Mouse (Mus musculus) G1E (cell line): ENCODE measurements around the gene Dlx6.

ENCODE experiments used
- CTCF ChIP-seq: IDR thresholded peaks from 2 replicates; pipeline ENCODE4 v1.5.1; 2012; ENCODE audit warnings: low read depth, low read length, inconsistent platforms, mixed read lengths
- GATA1 ChIP-seq: IDR thresholded peaks from 2 replicates; pipeline ENCODE4 v1.6.1; 2012; ENCODE audit warnings: borderline replicate concordance, low read length, inconsistent platforms, mixed read lengths
- GATA2 ChIP-seq: IDR thresholded peaks from 2 replicates; pipeline ENCODE4 v1.6.1; 2012; ENCODE audit warnings: low read depth, low read length, inconsistent platforms, borderline replicate concordance
- POLR2AphosphoS5 ChIP-seq: IDR thresholded peaks from 2 replicates; pipeline ENCODE4 v1.6.1; 2012; ENCODE audit warnings: low read depth, low read length, inconsistent platforms; ENCODE audit not compliant: insufficient replicate concordance
- TAL1 ChIP-seq: conservative IDR thresholded peaks from 2 replicates; pipeline ENCODE4 v1.6.1; 2012; ENCODE audit warnings: low read depth, low read length, inconsistent platforms, mixed read lengths

- TF ChIP-seq GATA1, result no peak
- no peak for TF ChIP-seq CTCF
- no peak for TF ChIP-seq TAL1
- TF ChIP-seq POLR2AphosphoS5, result no peak
- TF ChIP-seq GATA2, result no peak
Measured at GRCm38 (mm10) chr6:6856881-6857280, 6.3 kb upstream of the Dlx6 start.
